Mouse (Mus musculus): ENCODE measurements around the gene Usf2. TPM values are rescaled to one million over a fixed set of nuclear protein-coding genes. Genes with fewer than 3 reads are reported as not detected.
A peak's percentile ranks its signal among the peaks of the same experiment; 100 is the strongest.
"Not testable (repeated sequence)": the region's sequence is repeated elsewhere in the genome, so short reads cannot be mapped to it uniquely, and the experiment has no call there.

The Usf2 gene
- polyA plus RNA-seq, 1 experiment from 2014 or later, result 22.3 TPM

DNA sequence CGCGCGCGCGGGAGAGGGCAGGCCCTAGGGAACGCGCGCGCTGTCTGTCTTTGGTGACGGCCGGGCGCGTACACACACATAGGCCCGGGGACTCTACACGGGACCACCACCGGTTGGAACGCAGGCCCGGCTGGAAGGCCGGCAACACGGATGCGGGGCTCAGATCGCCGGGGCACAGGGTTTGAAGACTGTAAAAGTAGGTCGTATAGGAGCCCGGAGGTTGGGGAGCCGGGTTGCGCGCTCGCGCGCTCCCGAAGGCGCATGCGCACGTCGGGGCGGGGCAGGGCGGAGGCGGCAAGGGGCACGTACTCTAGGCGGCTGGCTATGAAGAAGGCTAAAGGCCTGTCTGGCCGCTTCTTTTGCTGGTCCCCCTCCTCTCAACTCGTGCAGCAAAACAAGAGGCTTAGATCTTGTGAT, 772 bp upstream of the Usf2 start:
- Histone ChIP-seq H3K27me3 (no peaks in the 10 kb centered on the region), H3K36me3 (peaks cover 37% of the 10 kb centered on the region), H3K4me2 (peak overlapping the region; percentile 60), H3K4me3 (peak overlapping the region; percentile 92), H3K27ac (peak overlapping the region; percentile 99), H3K9ac (peak overlapping the region; percentile 99), H3K9me3 (no peaks in the 10 kb centered on the region), H3K4me1 (peaks cover 23% of the 10 kb centered on the region)
- under 1% methylated on average over 43 of the region's 43 CpGs for WGBS
- peak; percentile 73 for ATAC-seq (ENCODE audit: insufficient number of reproducible peaks, low FRiP score, low TSS enrichment, low read depth)

DNA sequence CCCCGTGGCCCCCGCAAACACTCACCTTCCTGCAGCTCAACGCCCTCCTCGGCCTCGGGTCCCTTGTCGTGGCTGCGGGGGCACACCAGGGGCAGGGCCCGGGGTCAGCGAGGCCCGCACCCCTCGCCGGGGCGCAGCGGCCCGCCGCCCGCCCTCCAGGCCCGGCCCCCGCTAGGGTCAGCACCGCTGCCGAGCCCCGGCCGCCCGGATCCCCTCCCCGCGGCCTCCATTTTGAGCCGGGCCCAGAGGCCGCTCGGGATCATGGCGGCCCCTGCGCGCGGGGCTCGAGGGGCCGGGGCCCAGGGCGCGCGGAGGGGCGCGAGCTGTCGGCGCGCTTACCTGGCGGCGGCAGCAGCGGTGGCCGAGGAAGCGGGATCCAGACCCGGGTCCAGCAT, 249 bp downstream of the Usf2 start:
- ATAC-seq (ENCODE audit: insufficient number of reproducible peaks, low FRiP score, low TSS enrichment, low read depth), result peak; percentile 1; the same call in 1 of the 2 replicates
- H3K36me3 ChIP-seq, result peaks cover 46% of the 10 kb centered on the region
- WGBS, result under 1% methylated on average over 28 of the region's 49 CpGs

DNA sequence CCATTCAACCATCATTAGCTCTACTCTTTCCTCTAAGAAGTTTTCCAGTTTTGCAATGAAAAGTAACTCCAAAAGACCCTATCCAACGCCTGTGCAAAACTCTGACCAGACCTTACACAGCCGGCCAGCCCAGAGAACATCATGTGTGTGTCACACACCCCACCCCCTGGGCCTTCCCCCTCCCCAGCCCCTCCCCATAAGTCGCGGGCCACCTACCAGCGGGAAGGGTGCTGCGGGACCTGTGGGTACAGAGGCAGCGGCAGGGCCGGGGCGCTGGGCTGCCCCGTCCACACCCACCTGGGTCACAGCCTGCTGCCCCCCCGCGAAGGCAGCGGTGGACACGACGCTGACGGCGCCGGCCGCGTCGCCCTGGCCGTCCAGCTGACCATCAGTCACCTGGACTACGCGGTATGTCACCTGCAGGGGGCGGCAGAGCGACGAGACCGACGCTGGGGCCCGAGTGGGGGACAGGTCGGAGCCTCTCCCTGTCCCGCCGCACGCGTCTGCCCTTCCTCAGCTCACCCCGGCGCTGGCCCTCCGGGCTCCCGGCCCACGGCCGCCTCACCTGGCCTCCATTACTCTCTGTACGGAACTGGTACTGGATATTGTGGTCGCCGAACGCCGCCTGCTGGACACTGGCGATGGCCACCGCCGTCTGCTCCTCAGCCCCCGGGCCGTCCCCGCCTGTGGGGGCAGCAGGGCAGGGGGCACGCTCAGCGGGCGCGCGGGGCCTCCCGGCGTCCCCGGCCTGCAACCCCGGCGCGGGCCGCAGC, 833 bp downstream of the Usf2 start:
- under 1% methylated on average over 53 of the region's 64 CpGs for WGBS
- peaks cover 51% of the 10 kb centered on the region for H3K36me3 ChIP-seq

More for the DNA sequence above, 249 bp downstream of the Usf2 start:
- H3K9me3 ChIP-seq, result no peaks in the 10 kb centered on the region
- H3K27ac ChIP-seq, result peak overlapping the region; percentile 99
- H3K4me3 ChIP-seq, result peak overlapping the region; percentile 92
- no peaks in the 10 kb centered on the region for H3K27me3 ChIP-seq
- peak overlapping the region; percentile 99 for H3K9ac ChIP-seq
- H3K4me2 ChIP-seq, result peak overlapping the region; percentile 84
- peaks cover 23% of the 10 kb centered on the region for H3K4me1 ChIP-seq

DNA sequence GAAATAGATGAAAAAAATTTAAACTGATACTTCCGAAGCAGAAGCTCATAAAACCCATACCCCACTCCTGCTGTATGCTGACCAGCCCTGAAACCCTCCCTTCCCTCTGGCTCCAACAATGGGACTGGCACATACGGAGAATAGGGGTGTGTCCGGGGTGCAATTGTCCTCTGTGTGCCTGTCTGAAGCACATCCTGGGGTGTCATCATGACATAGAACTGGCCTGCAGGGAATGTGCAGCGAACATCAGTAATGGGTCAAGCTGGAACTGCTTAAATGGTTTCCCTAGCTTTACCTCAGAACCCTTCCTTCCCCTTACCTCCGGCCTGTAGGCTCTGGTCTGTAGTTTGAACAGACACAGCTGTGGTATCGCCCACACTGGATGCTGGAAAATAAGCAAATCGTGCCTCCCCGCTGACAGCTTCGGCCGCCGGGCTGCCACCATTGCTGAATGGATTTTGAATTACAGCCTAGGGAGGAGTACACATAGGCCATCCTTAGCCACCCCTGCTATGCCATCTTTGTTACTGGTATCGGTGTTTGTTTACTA, 1.6 kb downstream of the Usf2 start:
- H3K9ac ChIP-seq, result no peak overlapping the region
- H3K9me3 ChIP-seq, result no peaks in the 10 kb centered on the region
- ATAC-seq (ENCODE audit: insufficient number of reproducible peaks, low FRiP score, low TSS enrichment, low read depth), result no peak
- peaks cover 23% of the 10 kb centered on the region for H3K4me1 ChIP-seq
- peak overlapping the region; percentile 84; the same call in 1 of the 2 replicates for H3K4me2 ChIP-seq
- H3K27me3 ChIP-seq, result no peaks in the 10 kb centered on the region
- peak overlapping the region; percentile 92 for H3K4me3 ChIP-seq
- 83% methylated on average over 12 of the region's 12 CpGs for WGBS
- H3K27ac ChIP-seq, result no peak overlapping the region
- H3K36me3 ChIP-seq, result peaks cover 58% of the 10 kb centered on the region

More for the DNA sequence above, 833 bp downstream of the Usf2 start:
- H3K9me3 ChIP-seq, result no peaks in the 10 kb centered on the region
- ATAC-seq (ENCODE audit: insufficient number of reproducible peaks, low FRiP score, low TSS enrichment, low read depth), result peak; percentile 74
- peak overlapping the region; percentile 84 for H3K4me2 ChIP-seq
- no peaks in the 10 kb centered on the region for H3K27me3 ChIP-seq
- peak overlapping the region; percentile 99 for H3K27ac ChIP-seq
- H3K4me3 ChIP-seq, result peak overlapping the region; percentile 92
- peak overlapping the region; percentile 99 for H3K9ac ChIP-seq
- H3K4me1 ChIP-seq, result peaks cover 23% of the 10 kb centered on the region

DNA sequence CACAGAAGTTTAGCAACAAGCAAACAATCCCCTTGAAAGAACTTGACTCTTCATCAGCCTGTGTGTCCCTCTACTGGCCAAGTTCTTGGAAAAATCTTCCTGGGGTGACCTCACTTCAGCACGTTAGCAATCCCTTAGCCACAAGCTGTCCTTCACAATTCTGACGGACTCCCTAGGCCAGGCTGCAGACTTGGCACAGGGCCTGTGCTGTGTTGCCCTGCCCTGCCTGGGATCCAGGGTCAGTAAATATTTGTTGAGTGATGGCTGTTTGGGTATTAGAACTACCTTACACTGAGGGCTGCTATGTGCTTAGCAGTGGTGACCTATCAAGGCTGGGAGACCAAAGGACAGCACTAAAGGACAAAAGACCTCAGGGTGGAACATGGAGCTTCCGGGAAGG, 2.6 kb downstream of the Usf2 start:
- Histone ChIP-seq H3K27me3 (no peaks in the 10 kb centered on the region), H3K27ac (no peak overlapping the region), H3K4me2 (no peak overlapping the region), H3K4me1 (peaks cover 23% of the 10 kb centered on the region), H3K9me3 (no peaks in the 10 kb centered on the region), H3K36me3 (peaks cover 64% of the 10 kb centered on the region), H3K9ac (no peak overlapping the region), H3K4me3 (no peak overlapping the region)
- no peak for ATAC-seq (ENCODE audit: insufficient number of reproducible peaks, low FRiP score, low TSS enrichment, low read depth)
- WGBS, result 88% methylated on average over 3 of the region's 3 CpGs

DNA sequence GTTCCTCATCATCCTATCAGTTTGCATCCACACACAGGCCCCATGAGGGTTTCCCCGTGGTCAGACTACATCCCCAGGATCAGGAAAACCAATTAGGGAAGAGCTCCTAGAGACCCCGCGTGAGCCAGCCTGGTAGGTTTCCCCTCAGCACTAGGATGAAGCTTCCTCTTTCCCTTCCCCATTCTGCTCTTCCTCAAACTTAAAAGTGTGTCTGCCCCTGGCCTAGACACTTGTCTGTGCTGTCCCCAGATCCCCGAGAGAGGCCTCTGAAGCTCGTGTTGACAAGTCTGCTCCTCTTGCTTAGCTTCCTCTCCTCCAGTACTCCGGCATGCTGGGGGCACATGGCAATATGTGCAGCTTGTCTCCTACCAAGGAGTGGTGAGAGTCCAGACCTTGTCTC, 3.1 kb downstream of the Usf2 start:
- Histone ChIP-seq H3K27ac (no peak overlapping the region), H3K4me1 (peaks cover 17% of the 10 kb centered on the region), H3K9ac (0 out of 2 replicates have a peak overlapping the region, but pooled peaks have one; percentile 17), H3K4me2 (no peak overlapping the region), H3K4me3 (no peak overlapping the region), H3K9me3 (no peaks in the 10 kb centered on the region), H3K27me3 (no peaks in the 10 kb centered on the region), H3K36me3 (peaks cover 64% of the 10 kb centered on the region)
- ATAC-seq (ENCODE audit: insufficient number of reproducible peaks, low FRiP score, low TSS enrichment, low read depth), result no peak
- WGBS, result 81% methylated on average over 6 of the region's 6 CpGs

DNA sequence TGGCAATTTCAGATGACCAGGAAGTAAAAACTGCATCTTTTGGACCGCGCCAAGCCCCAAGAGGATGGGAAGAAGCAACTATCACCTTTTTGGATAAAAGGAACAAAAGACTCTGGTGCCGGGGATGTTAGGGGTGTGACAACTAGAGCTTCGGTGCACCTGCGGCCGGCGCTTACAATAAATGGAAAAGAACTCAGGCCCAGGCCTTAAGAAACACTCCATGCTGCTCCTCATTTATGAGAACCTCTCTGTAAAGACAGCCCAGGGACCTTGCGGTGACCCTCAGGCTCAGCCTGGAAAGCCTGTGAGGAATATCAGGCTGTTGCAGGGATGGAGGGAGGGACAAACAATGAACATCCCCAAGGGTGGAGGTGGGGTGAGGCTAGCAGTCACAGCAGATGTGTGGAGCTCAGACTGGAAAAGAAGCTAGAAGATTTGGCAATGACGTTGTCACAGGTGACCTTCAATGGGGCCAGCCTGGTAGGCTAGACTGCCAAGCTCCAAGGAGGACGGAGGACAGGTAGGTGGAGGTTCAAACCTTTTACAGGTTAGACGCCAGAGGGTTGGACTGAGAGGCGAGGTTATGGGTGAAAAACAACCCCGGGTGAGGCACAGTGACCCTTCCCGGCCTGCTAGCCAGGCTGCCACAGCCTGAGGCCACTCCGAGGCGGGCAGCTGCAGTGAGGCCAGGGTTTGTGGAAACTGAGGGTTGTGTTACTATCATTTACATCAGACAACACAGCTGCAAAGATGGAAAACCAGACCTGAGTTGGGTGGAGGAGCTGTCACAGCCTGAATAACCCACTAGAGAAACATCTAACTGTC, 4.0 kb downstream of the Usf2 start:
- no peak overlapping the region for H3K4me2 ChIP-seq
- no peak overlapping the region for H3K27ac ChIP-seq
- no peak overlapping the region for H3K9ac ChIP-seq
- no peaks in the 10 kb centered on the region for H3K9me3 ChIP-seq
- H3K4me3 ChIP-seq, result no peak overlapping the region
- no peaks in the 10 kb centered on the region for H3K27me3 ChIP-seq
- no peak for ATAC-seq (ENCODE audit: insufficient number of reproducible peaks, low FRiP score, low TSS enrichment, low read depth)
- H3K36me3 ChIP-seq, result peaks cover 61% of the 10 kb centered on the region
- 92% methylated on average over 16 of the region's 16 CpGs for WGBS
- H3K4me1 ChIP-seq, result peaks cover 10% of the 10 kb centered on the region; the same call in 1 of the 2 replicates

DNA sequence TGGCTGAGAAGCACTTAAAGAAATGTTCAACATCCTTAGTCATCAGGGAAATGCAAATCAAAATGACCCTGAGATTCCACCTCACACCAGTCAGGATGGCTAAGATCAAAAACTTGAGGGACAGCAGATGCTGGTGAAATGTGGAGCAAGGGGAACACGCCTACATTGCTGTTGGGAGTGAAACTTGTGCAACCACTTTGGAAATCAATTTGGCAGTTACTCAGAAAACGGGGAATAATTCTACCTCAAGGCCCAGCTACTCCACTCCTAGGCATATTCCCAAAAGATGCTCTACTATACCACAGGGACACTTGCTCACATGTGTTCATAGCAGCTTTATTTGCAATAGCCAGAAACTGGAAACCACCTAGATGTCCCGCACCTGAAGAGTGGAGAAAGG, 6.7 kb downstream of the Usf2 start:
- H3K4me2 ChIP-seq; H3K9me3 ChIP-seq; H3K27ac ChIP-seq; H3K4me1 ChIP-seq; H3K27me3 ChIP-seq; H3K9ac ChIP-seq; H3K4me3 ChIP-seq; ATAC-seq (ENCODE audit: insufficient number of reproducible peaks, low FRiP score, low TSS enrichment, low read depth): not testable (repeated sequence)
- WGBS, result 86% methylated on average over 3 of the region's 3 CpGs
- peaks cover 65% of the 10 kb centered on the region for H3K36me3 ChIP-seq

DNA sequence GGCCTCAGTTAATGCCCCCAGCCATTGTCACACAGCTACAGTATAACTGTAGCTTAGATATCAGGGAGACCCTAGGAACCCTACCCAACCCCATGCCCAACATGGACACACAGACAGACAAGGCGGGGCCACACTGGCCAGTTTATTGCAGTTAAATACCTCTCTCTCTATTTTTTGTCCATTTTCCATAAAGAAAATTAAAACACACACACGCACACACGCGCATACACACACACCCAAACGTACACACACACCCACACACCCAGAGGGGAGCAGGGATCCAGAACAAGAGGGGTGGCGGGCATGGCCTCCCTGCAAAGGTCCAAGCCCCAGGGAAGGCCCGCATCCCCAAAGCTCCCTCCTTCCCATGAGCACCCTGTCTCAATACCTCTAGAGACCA, 10.7 kb downstream of the Usf2 start:
- H3K4me2 ChIP-seq, result no peak overlapping the region
- H3K9me3 ChIP-seq, result no peaks in the 10 kb centered on the region
- H3K4me3 ChIP-seq, result no peak overlapping the region
- H3K9ac ChIP-seq, result no peak overlapping the region
- no peak for ATAC-seq (ENCODE audit: insufficient number of reproducible peaks, low FRiP score, low TSS enrichment, low read depth)
- H3K27me3 ChIP-seq, result no peaks in the 10 kb centered on the region
- H3K36me3 ChIP-seq, result peaks cover 26% of the 10 kb centered on the region
- 94% methylated on average over 7 of the region's 7 CpGs for WGBS
- H3K4me1 ChIP-seq, result no peaks in the 10 kb centered on the region
- H3K27ac ChIP-seq, result no peak overlapping the region

DNA sequence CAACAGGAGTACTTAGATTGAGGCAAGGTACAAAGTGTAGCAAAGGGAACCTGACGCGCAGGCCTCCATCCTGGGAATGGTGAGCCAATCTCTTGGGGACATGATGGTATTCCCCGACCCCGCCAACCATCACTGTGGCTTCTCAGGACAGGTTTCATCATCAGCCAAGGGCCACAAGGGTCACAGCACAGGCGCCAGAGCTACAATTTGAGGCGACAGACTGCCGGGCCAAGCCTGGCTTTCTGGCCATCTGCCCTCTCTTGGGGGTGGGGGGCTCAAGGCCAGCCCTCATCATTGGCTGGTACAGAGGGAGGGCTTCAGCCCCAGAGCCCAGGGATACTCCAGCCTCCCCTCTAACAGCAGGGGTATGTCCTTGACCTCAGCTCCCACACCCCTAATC, 11.1 kb downstream of the Usf2 start:
- H3K36me3 ChIP-seq, result peaks cover 22% of the 10 kb centered on the region
- ATAC-seq (ENCODE audit: insufficient number of reproducible peaks, low FRiP score, low TSS enrichment, low read depth); H3K9ac ChIP-seq; H3K4me1 ChIP-seq; H3K27ac ChIP-seq; H3K4me3 ChIP-seq; H3K9me3 ChIP-seq; H3K4me2 ChIP-seq; H3K27me3 ChIP-seq: not testable (repeated sequence)
- WGBS, result 91% methylated on average over 7 of the region's 7 CpGs

DNA sequence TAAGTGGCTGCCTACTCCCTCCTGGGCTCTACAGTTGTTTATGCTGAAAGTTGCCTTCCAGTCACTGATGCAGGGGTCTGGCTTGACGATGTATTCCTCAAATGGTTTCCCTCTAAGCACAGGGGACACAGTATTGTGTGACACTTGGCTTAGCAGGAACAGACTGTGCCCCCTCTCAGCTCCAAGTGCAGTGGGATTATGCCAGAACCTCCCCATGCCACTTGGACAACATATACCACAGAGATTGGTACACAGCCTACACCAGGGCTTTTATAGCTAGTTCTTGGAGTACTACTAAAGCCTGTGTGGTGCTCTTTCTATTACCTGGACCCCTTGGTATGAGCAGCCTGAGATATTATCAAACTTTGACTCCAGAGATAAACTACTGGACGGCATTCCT, 11.9 kb downstream of the Usf2 start:
- WGBS, result 64% methylated on average over 2 of the region's 2 CpGs
- H3K4me3 ChIP-seq; H3K27me3 ChIP-seq; H3K9ac ChIP-seq; H3K9me3 ChIP-seq; H3K4me2 ChIP-seq; ATAC-seq (ENCODE audit: insufficient number of reproducible peaks, low FRiP score, low TSS enrichment, low read depth); H3K4me1 ChIP-seq; H3K27ac ChIP-seq: not testable (repeated sequence)
- peaks cover 16% of the 10 kb centered on the region for H3K36me3 ChIP-seq
